Mouse (Mus musculus) lung, postnatal 0 days (tissue): ENCODE measurements at regions not wholly inside any gene's neighbourhood (a gene's known extent, or its start where the extent isn't known, plus 50 kb on each side); places are given as distances from the start of the nearest gene placed in this dataset.

Experiments used
- CTCF ChIP-seq: IDR thresholded peaks from 2 replicates; pipeline ENCODE4 v1.5.1; 2016; ENCODE audit warnings: antibody characterized with exemption, mild to moderate bottlenecking
- EP300 ChIP-seq: IDR thresholded peaks from 2 replicates; pipeline ENCODE4 v1.6.1; 2016; ENCODE audit warnings: antibody characterized with exemption, mild to moderate bottlenecking, control low read depth

- TF ChIP-seq CTCF (no peak), EP300 (no peak)
Measured at GRCm38 (mm10) chr9:52255692-52256091, 87.3 kb upstream of the Zc3h12c start.
